Mouse (Mus musculus): ENCODE results near the gene St7. TPM values are rescaled to one million over a fixed set of nuclear protein-coding genes. Genes with fewer than 3 reads are reported as not detected.

St7 gene
- total and polyA plus RNA-seq, 2 experiments from 2014 or later, result 35.8 to 71.7 TPM

GRCm38 (mm10) chr6:17942344-17942743, 249.6 kb downstream of the St7 start:
- 40% methylated on average over 7 of the region's 7 CpGs for WGBS
- no peak overlapping the region for H3K27ac ChIP-seq
- no peak for TF ChIP-seq CTCF (IDR thresholded peaks at IDR 0.05; ENCODE audit: low read depth)
- H3K9ac ChIP-seq (replicated peaks; ENCODE audit: low read length), result no peak overlapping the region
- H3K27me3 ChIP-seq (ENCODE audit: insufficient read depth, low read length), result no peaks in the 10 kb centered on the region
- no peak overlapping the region for H3K4me3 ChIP-seq (ENCODE audit: low read length)
- H3K9me3 ChIP-seq (ENCODE audit: low read length), result no peaks in the 10 kb centered on the region
- H3K4me1 ChIP-seq (ENCODE audit: insufficient read depth, low read length), result 0 out of 2 replicates have a peak, but pooled peaks cover 4% of the 10 kb centered on the region
- H3K36me3 ChIP-seq (ENCODE audit: insufficient read depth, low read length), result peaks cover 15% of the 10 kb centered on the region; the same call in 1 of the 2 replicates
- DNase-seq (ENCODE audit: low spot score) (no peak), ATAC-seq (no peak)
- H3K4me2 ChIP-seq (ENCODE audit: low read depth, low read length), result no peak overlapping the region

GRCm38 (mm10) chr6:17943877-17944617, 251.3 kb downstream of the St7 start:
- H3K4me3 ChIP-seq (ENCODE audit: low read length), result no peak overlapping the region
- 73% methylated on average over 9 of the region's 9 CpGs for WGBS
- H3K9ac ChIP-seq (replicated peaks; ENCODE audit: low read length), result no peak overlapping the region
- no peak for ATAC-seq
- no peaks in the 10 kb centered on the region for H3K27me3 ChIP-seq (ENCODE audit: insufficient read depth, low read length)
- H3K9me3 ChIP-seq (ENCODE audit: low read length), result no peaks in the 10 kb centered on the region
- H3K4me2 ChIP-seq (ENCODE audit: low read depth, low read length), result no peak overlapping the region
- H3K27ac ChIP-seq, result no peak overlapping the region
- no peak for TF ChIP-seq CTCF (IDR thresholded peaks at IDR 0.05; ENCODE audit: low read depth)
- no peak for DNase-seq (ENCODE audit: low spot score)
- H3K36me3 ChIP-seq (ENCODE audit: insufficient read depth, low read length), result peaks cover 9% of the 10 kb centered on the region; the same call in 1 of the 2 replicates
- H3K4me1 ChIP-seq (ENCODE audit: insufficient read depth, low read length), result 0 out of 2 replicates have a peak, but pooled peaks cover 4% of the 10 kb centered on the region

GRCm38 (mm10) chr6:17946456-17946855, 253.7 kb downstream of the St7 start:
- no peak for ATAC-seq
- Histone ChIP-seq H3K4me2 (ENCODE audit: low read depth, low read length) (no peak overlapping the region), H3K4me1 (ENCODE audit: insufficient read depth, low read length) (0 out of 2 replicates have a peak, but pooled peaks cover 4% of the 10 kb centered on the region), H3K4me3 (ENCODE audit: low read length) (no peak overlapping the region), H3K27ac (no peak overlapping the region), H3K9me3 (ENCODE audit: low read length) (no peaks in the 10 kb centered on the region), H3K36me3 (ENCODE audit: insufficient read depth, low read length) (no peaks in the 10 kb centered on the region; the same call in 1 of the 2 replicates), H3K27me3 (ENCODE audit: insufficient read depth, low read length) (no peaks in the 10 kb centered on the region), H3K9ac (replicated peaks; ENCODE audit: low read length) (no peak overlapping the region)
- no peak for TF ChIP-seq CTCF (IDR thresholded peaks at IDR 0.05; ENCODE audit: low read depth)
- 82% methylated on average over 5 of the region's 5 CpGs for WGBS
- no peak for DNase-seq (ENCODE audit: low spot score)

GRCm38 (mm10) chr6:17947130-17947831, 254.5 kb downstream of the St7 start:
- H3K9ac ChIP-seq (replicated peaks; ENCODE audit: low read length), result no peak overlapping the region
- 77% methylated on average over 11 of the region's 11 CpGs for WGBS
- H3K4me3 ChIP-seq (ENCODE audit: low read length), result no peak overlapping the region
- no peaks in the 10 kb centered on the region for H3K27me3 ChIP-seq (ENCODE audit: insufficient read depth, low read length)
- ATAC-seq, result no peak
- H3K4me2 ChIP-seq (ENCODE audit: low read depth, low read length), result no peak overlapping the region
- no peak for TF ChIP-seq CTCF (IDR thresholded peaks at IDR 0.05; ENCODE audit: low read depth)
- H3K9me3 ChIP-seq (ENCODE audit: low read length), result no peaks in the 10 kb centered on the region
- H3K27ac ChIP-seq, result no peak overlapping the region
- no peaks in the 10 kb centered on the region; the same call in 1 of the 2 replicates for H3K36me3 ChIP-seq (ENCODE audit: insufficient read depth, low read length)
- no peaks in the 10 kb centered on the region for H3K4me1 ChIP-seq (ENCODE audit: insufficient read depth, low read length)
- DNase-seq (ENCODE audit: low spot score), result no peak

- no peaks in the 10 kb centered on the region for H3K27me3 ChIP-seq (ENCODE audit: insufficient read depth, low read length)
- H3K36me3 ChIP-seq (ENCODE audit: insufficient read depth, low read length), result no peaks in the 10 kb centered on the region
- H3K27ac ChIP-seq, result no peak overlapping the region
- H3K4me3 ChIP-seq (ENCODE audit: low read length), result no peak overlapping the region
- H3K4me1 ChIP-seq (ENCODE audit: insufficient read depth, low read length), result no peaks in the 10 kb centered on the region
- DNase-seq (ENCODE audit: low spot score) (no peak), ATAC-seq (no peak)
- no peak overlapping the region for H3K9ac ChIP-seq (replicated peaks; ENCODE audit: low read length)
- H3K4me2 ChIP-seq (ENCODE audit: low read depth, low read length), result no peak overlapping the region
- TF ChIP-seq CTCF (IDR thresholded peaks at IDR 0.05; ENCODE audit: low read depth), result no peak
- H3K9me3 ChIP-seq (ENCODE audit: low read length), result no peaks in the 10 kb centered on the region
- 83% methylated on average over 5 of the region's 5 CpGs for WGBS
Measured at GRCm38 (mm10) chr6:17949103-17949502, 256.4 kb downstream of the St7 start.

GRCm38 (mm10) chr6:17951779-17952178, 259.0 kb downstream of the St7 start:
- no peak for ATAC-seq
- TF ChIP-seq CTCF (IDR thresholded peaks at IDR 0.05; ENCODE audit: low read depth), result no peak
- no peak overlapping the region for H3K4me3 ChIP-seq (ENCODE audit: low read length)
- H3K9ac ChIP-seq (replicated peaks; ENCODE audit: low read length), result no peak overlapping the region
- 80% methylated on average over 8 of the region's 8 CpGs for WGBS
- no peaks in the 10 kb centered on the region for H3K9me3 ChIP-seq (ENCODE audit: low read length)
- no peaks in the 10 kb centered on the region for H3K36me3 ChIP-seq (ENCODE audit: insufficient read depth, low read length)
- H3K27me3 ChIP-seq (ENCODE audit: insufficient read depth, low read length), result no peaks in the 10 kb centered on the region
- H3K4me2 ChIP-seq (ENCODE audit: low read depth, low read length), result no peak overlapping the region
- no peaks in the 10 kb centered on the region for H3K4me1 ChIP-seq (ENCODE audit: insufficient read depth, low read length)
- no peak overlapping the region for H3K27ac ChIP-seq
- no peak for DNase-seq (ENCODE audit: low spot score)
